Mouse (Mus musculus) MEL (cell line): ENCODE results near the gene Zfp652. TPM values are rescaled to one million over a fixed set of nuclear protein-coding genes. Genes with fewer than 3 reads are reported as not detected.

Experiments used
- DNase-seq: peaks from one replicate; pipeline ENCODE4 v3.0.0; 2011; ENCODE audit warnings: low read depth, low spot score
- H3K27ac ChIP-seq: 2 replicates; pipeline ENCODE4 v1.5.1; 2012; ENCODE audit warnings: low read depth, mild to moderate bottlenecking, control low read depth, low read length, moderate library complexity; ENCODE audit not compliant: control insufficient read depth
- H3K27me3 ChIP-seq, 2 experiments: fragments of 150-350 bp in 1 of 2; sonication (generic) in 1 of 2; 2 replicates each; pipeline ENCODE4 v1.6.1; 2012; ENCODE audit warnings: low read length in 2 of 2, mild to moderate bottlenecking in 2 of 2, improper control_type of control experiment in 1 of 2, moderate library complexity in 1 of 2; ENCODE audit not compliant: insufficient read depth in 2 of 2, control insufficient read depth in 1 of 2
- H3K36me3 ChIP-seq, 2 experiments: 2 replicates each; pipeline ENCODE4 v1.6.1; 2012 to 2014; ENCODE audit warnings: low read length in 2 of 2, improper control_type of control experiment in 1 of 2, inconsistent platforms in 1 of 2, mild to moderate bottlenecking in 1 of 2; ENCODE audit not compliant: insufficient read depth in 2 of 2, control insufficient read depth in 1 of 2
- H3K4me1 ChIP-seq, 2 experiments: fragments of 150-350 bp in 1 of 2; sonication (generic) in 1 of 2; 2 replicates each; pipeline ENCODE4 v1.6.1; 2012; ENCODE audit warnings: low read length in 2 of 2, improper control_type of control experiment in 1 of 2, mild to moderate bottlenecking in 1 of 2; ENCODE audit not compliant: insufficient read depth in 2 of 2, control insufficient read depth in 1 of 2
- H3K4me3 ChIP-seq, 2 experiments: fragments of 150-350 bp in 1 of 2; sonication (generic) in 1 of 2; 2 replicates each; pipeline ENCODE4 v1.5.1; 2012; ENCODE audit warnings: low read depth in 2 of 2, low read length in 2 of 2, mild to moderate bottlenecking in 2 of 2, moderate library complexity in 2 of 2, control low read depth in 1 of 2, improper control_type of control experiment in 1 of 2; ENCODE audit not compliant: control insufficient read depth in 1 of 2, insufficient read depth in 1 of 2
- H3K79me2 ChIP-seq: 2 replicates; pipeline ENCODE4 v1.6.1; 2012; ENCODE audit warnings: mild to moderate bottlenecking, low read length, moderate library complexity; ENCODE audit not compliant: control insufficient read depth, poor library complexity, insufficient read depth
- H3K9ac ChIP-seq: 2 replicates; pipeline ENCODE4 v1.6.1; 2012; ENCODE audit warnings: low read depth, mild to moderate bottlenecking, control low read depth, low read length, moderate library complexity; ENCODE audit not compliant: control insufficient read depth, poor library complexity, severe bottlenecking
- H3K9me3 ChIP-seq: fragments of 150-350 bp; sonication (generic); replicated peaks from 2 replicates; pipeline ENCODE4 v1.6.1; 2012; ENCODE audit warnings: mild to moderate bottlenecking, low read length, improper control_type of control experiment, moderate library complexity; ENCODE audit not compliant: insufficient read depth
- BHLHE40 ChIP-seq: IDR thresholded peaks from 2 replicates; pipeline ENCODE4 v1.6.1; 2012; ENCODE audit warnings: low read depth, mild to moderate bottlenecking, inconsistent platforms, low read length, improper control_type of control experiment, borderline replicate concordance
- CHD2 ChIP-seq: IDR thresholded peaks from 2 replicates; pipeline ENCODE4 v1.6.1; 2011; ENCODE audit warnings: low read length, improper control_type of control experiment
- CTCF ChIP-seq, 3 experiments: IDR thresholded peaks in 2 of 3; conservative IDR thresholded peaks in 1 of 3; 2 replicates each; pipeline ENCODE4 v1.5.1; 2011 to 2012; ENCODE audit warnings: low read length in 3 of 3, low read depth in 2 of 3, mild to moderate bottlenecking in 2 of 3, improper control_type of control experiment in 1 of 3, inconsistent platforms in 1 of 3, mixed read lengths in 1 of 3, moderate library complexity in 1 of 3; ENCODE audit not compliant: control insufficient read depth in 1 of 3, insufficient read depth in 1 of 3, poor library complexity in 1 of 3, severe bottlenecking in 1 of 3
- ELF1 ChIP-seq: IDR thresholded peaks from 2 replicates; pipeline ENCODE4 v1.6.1; 2014; ENCODE audit warnings: low read depth, mild to moderate bottlenecking, inconsistent platforms, low read length, improper control_type of control experiment, moderate library complexity
- EP300 ChIP-seq, 2 experiments: IDR thresholded peaks; 2 replicates each; pipeline ENCODE4 v1.6.1; 2011; ENCODE audit warnings: improper control_type of control experiment in 2 of 2, low read length in 2 of 2, low read depth in 1 of 2, mild to moderate bottlenecking in 1 of 2
- ETS1 ChIP-seq: IDR thresholded peaks from 2 replicates; pipeline ENCODE4 v1.6.1; 2012; ENCODE audit warnings: low read depth, mild to moderate bottlenecking, inconsistent platforms, low read length, improper control_type of control experiment, moderate library complexity
- GABPA ChIP-seq: IDR thresholded peaks from 2 replicates; pipeline ENCODE4 v1.6.1; 2012; ENCODE audit warnings: low read depth, mild to moderate bottlenecking, inconsistent platforms, low read length, improper control_type of control experiment, moderate library complexity
- GATA1 ChIP-seq: IDR thresholded peaks from 2 replicates; pipeline ENCODE4 v1.6.1; 2011; ENCODE audit warnings: low read depth, low read length, improper control_type of control experiment
- HCFC1 ChIP-seq: IDR thresholded peaks from 2 replicates; pipeline ENCODE4 v1.6.1; 2012; ENCODE audit warnings: low read depth, mild to moderate bottlenecking, inconsistent platforms, low read length, improper control_type of control experiment, moderate library complexity
- KAT2A ChIP-seq: conservative IDR thresholded peaks from 2 replicates; pipeline ENCODE4 v1.6.1; 2012; ENCODE audit warnings: low read depth, low read length, improper control_type of control experiment, inconsistent platforms
- MAFK ChIP-seq: IDR thresholded peaks from 2 replicates; pipeline ENCODE4 v1.6.1; 2011; ENCODE audit warnings: low read depth, mild to moderate bottlenecking, low read length, improper control_type of control experiment, borderline replicate concordance
- MAZ ChIP-seq: IDR thresholded peaks from 2 replicates; pipeline ENCODE4 v1.6.1; 2012; ENCODE audit warnings: low read depth, mild to moderate bottlenecking, inconsistent platforms, low read length, improper control_type of control experiment
- MEF2A ChIP-seq: IDR thresholded peaks from 2 replicates; pipeline ENCODE4 v1.6.1; 2014; ENCODE audit warnings: low read depth, mild to moderate bottlenecking, inconsistent platforms, low read length, improper control_type of control experiment; ENCODE audit not compliant: poor library complexity, insufficient replicate concordance, severe bottlenecking; ENCODE audit errors: extremely low read depth
- MXI1 ChIP-seq: IDR thresholded peaks from 2 replicates; pipeline ENCODE4 v1.6.1; 2011; ENCODE audit warnings: mild to moderate bottlenecking, low read depth, low read length, improper control_type of control experiment
- MYB ChIP-seq: IDR thresholded peaks from 2 replicates; pipeline ENCODE4 v1.6.1; 2011; ENCODE audit warnings: mild to moderate bottlenecking, low read depth, low read length, improper control_type of control experiment
- NELFE ChIP-seq: IDR thresholded peaks from 2 replicates; pipeline ENCODE4 v1.6.1; 2011; ENCODE audit warnings: low read depth, low read length, improper control_type of control experiment
- NRF1 ChIP-seq: IDR thresholded peaks from 2 replicates; pipeline ENCODE4 v1.6.1; 2014; ENCODE audit warnings: low read depth, mild to moderate bottlenecking, inconsistent platforms, low read length, improper control_type of control experiment, moderate library complexity; ENCODE audit not compliant: poor library complexity, insufficient read depth, severe bottlenecking
- POLR2AphosphoS5 ChIP-seq: IDR thresholded peaks from 2 replicates; pipeline ENCODE4 v1.6.1; 2012; ENCODE audit warnings: low read depth, borderline replicate concordance, mild to moderate bottlenecking, inconsistent platforms, low read length, moderate library complexity, mixed read lengths
- RAD21 ChIP-seq: IDR thresholded peaks from 2 replicates; pipeline ENCODE4 v1.6.1; 2011; ENCODE audit warnings: mild to moderate bottlenecking, low read depth, low read length, improper control_type of control experiment
- RCOR1 ChIP-seq: IDR thresholded peaks from 2 replicates; pipeline ENCODE4 v1.6.1; 2012; ENCODE audit warnings: low read depth, mild to moderate bottlenecking, inconsistent platforms, low read length, improper control_type of control experiment
- SMC3 ChIP-seq: IDR thresholded peaks from 2 replicates; pipeline ENCODE4 v1.6.1; 2011; ENCODE audit warnings: low read depth, low read length, improper control_type of control experiment
- TBP ChIP-seq: IDR thresholded peaks from 2 replicates; pipeline ENCODE4 v1.8.0; 2011; ENCODE audit warnings: low read depth, low read length, improper control_type of control experiment
- UBTF ChIP-seq: IDR thresholded peaks from 2 replicates; pipeline ENCODE4 v1.6.1; 2012; ENCODE audit warnings: low read depth, mild to moderate bottlenecking, inconsistent platforms, low read length, improper control_type of control experiment, moderate library complexity, borderline replicate concordance; ENCODE audit not compliant: insufficient read depth
- USF2 ChIP-seq, 2 experiments: IDR thresholded peaks; 2 replicates each; pipeline ENCODE4 v1.6.1; 2011 to 2012; ENCODE audit warnings: improper control_type of control experiment in 2 of 2, low read length in 2 of 2, borderline replicate concordance in 1 of 2, inconsistent platforms in 1 of 2, low read depth in 1 of 2, mild to moderate bottlenecking in 1 of 2; ENCODE audit not compliant: insufficient read depth in 1 of 2
- ZC3H11A ChIP-seq: IDR thresholded peaks from 2 replicates; pipeline ENCODE4 v1.6.1; 2012; ENCODE audit warnings: low read depth, mild to moderate bottlenecking, inconsistent platforms, low read length, improper control_type of control experiment
- ZKSCAN1 ChIP-seq: IDR thresholded peaks from 2 replicates; pipeline ENCODE4 v1.6.1; 2012; ENCODE audit warnings: low read depth, mild to moderate bottlenecking, inconsistent platforms, low read length, improper control_type of control experiment, moderate library complexity
- ZMIZ1 ChIP-seq: IDR thresholded peaks from 2 replicates; pipeline ENCODE4 v1.6.1; 2012; ENCODE audit warnings: low read depth, mild to moderate bottlenecking, inconsistent platforms, low read length, improper control_type of control experiment, moderate library complexity
- ZNF384 ChIP-seq: IDR thresholded peaks from 2 replicates; pipeline ENCODE4 v1.6.1; 2012; ENCODE audit warnings: low read depth, mild to moderate bottlenecking, inconsistent platforms, low read length, improper control_type of control experiment
- polyA plus RNA-seq, 2 experiments: library from polyadenylated mRNA; stranded (reverse) in 1 of 2; unstranded in 1 of 2; fragments of >175 nt in 1 of 2; fragments of >200 nt in 1 of 2; gene quantifications; 2 replicates each; pipeline versions ENCODE4 v1.2.1 to v1.2.4; 2012; ENCODE audit warnings: low replicate concordance in 2 of 2, low read depth in 1 of 2; ENCODE audit not compliant: insufficient read length in 2 of 2, insufficient read depth in 1 of 2, missing spikeins in 1 of 2
- total RNA-seq: library from RNA; depleted of rRNA; stranded (reverse); fragments of 300-350 nt; gene quantifications from 2 replicates; pipeline ENCODE4 v1.2.3, GENCODE M21; 2012

Gene Zfp652
- total and polyA plus RNA-seq, 3 experiments: 19.3 to 38.5 (median 31.8) TPM

DNA sequence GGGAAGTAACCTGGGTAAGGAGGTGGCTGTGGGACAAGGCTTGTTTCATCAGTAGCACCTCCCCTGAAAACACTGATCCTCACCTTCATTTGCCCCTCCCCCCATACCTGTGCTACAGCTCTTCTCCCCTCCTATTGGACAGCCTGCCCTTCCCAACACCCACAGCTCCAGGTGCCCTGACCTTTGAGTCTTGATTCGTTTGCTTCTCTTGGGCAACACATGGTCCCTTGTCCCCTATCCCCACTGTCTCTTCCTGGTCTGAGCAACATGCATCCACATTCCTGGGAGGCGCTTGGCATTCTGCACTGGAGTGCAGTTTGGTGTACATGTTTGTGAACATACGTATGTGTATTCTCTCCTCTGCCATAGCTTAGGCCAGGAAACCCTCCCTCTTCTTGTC, 29.5 kb upstream of the Zfp652 start:
- Histone ChIP-seq H3K9me3 (no peaks in the 10 kb centered on the region), H3K9ac (no peak overlapping the region), H3K27me3 (no peaks in the 10 kb centered on the region)
- TF ChIP-seq ZC3H11A (no peak), RAD21 (no peak), MYB (no peak), TBP (no peak), ELF1 (no peak), UBTF (no peak), ETS1 (no peak), MAZ (no peak), KAT2A (no peak), BHLHE40 (no peak), NELFE (no peak), MAFK (no peak), MEF2A (no peak)
- TF ChIP-seq, all 39 proteins: peak for 0
- Histone ChIP-seq H3K4me1 (peaks cover 2 to 12% of the 10 kb centered on the region in 2 experiments; a peak in 2 of 4 replicates), H3K79me2 (no peaks in the 10 kb centered on the region), H3K36me3 (peaks cover 6 to 9% of the 10 kb centered on the region in 2 experiments), H3K27ac (no peak overlapping the region), H3K4me3 (no peak overlapping the region)
- DNase-seq: no peak

DNA sequence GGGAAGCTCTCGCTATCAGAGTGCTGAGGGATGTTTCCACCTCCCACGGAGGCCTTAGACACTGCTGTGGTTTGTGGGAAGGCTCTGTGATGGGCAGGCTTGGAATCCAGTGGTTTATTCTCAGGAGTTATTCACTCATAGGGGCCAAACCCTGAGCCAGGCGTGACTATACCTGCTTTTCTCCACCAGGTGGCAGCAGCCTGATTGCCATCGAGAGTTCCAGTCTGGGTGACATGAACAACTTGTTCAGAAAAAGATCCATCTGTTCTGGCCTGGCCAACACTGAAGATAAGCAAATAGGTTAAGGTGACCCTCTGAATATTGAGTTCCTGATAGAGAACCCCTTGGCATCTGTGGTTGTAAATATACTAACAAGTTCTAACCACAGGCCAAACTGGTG, 26.4 kb upstream of the Zfp652 start:
- H3K4me1 ChIP-seq: peaks cover 5 to 35% of the 10 kb centered on the region in 2 experiments; a peak in 3 of 4 replicates
- H3K27me3 ChIP-seq: no peaks in the 10 kb centered on the region
- no peaks in the 10 kb centered on the region for H3K9me3 ChIP-seq
- H3K4me3 ChIP-seq: no peak overlapping the region
- peaks cover 0 to 18% of the 10 kb centered on the region in 2 experiments; a peak in 2 of 4 replicates for H3K36me3 ChIP-seq
- DNase-seq: peak; percentile 91
- H3K9ac ChIP-seq: no peak overlapping the region
- H3K27ac ChIP-seq: no peak overlapping the region
- H3K79me2 ChIP-seq: no peaks in the 10 kb centered on the region; the same call in 1 of the 2 replicates
- 0 out of 4 replicates have a peak, but pooled peaks of 1 of the 2 experiments have one; percentile 5 for TF ChIP-seq EP300 (IDR thresholded peaks at IDR 0.05; ENCODE audit: low read depth in 1 of 2, low read length in 2 of 2)
- TF ChIP-seq CHD2: no peak
- TF ChIP-seq GABPA: no peak
- TF ChIP-seq BHLHE40: 0 out of 2 replicates have a peak, but pooled peaks have one; percentile 34
- no peak for TF ChIP-seq KAT2A
- peak; percentile 53 for TF ChIP-seq MXI1
- TF ChIP-seq SMC3: peak; percentile 100
- TF ChIP-seq ZKSCAN1: no peak
- peak; percentile 28; the same call in 1 of the 2 replicates for TF ChIP-seq ELF1
- no peak for TF ChIP-seq RCOR1
- no peak for TF ChIP-seq USF2 (IDR thresholded peaks at IDR 0.05; ENCODE audit: borderline replicate concordance in 1 of 2, insufficient read depth in 1 of 2, low read depth in 1 of 2, low read length in 2 of 2)
- peak; percentile 97 to 100 (median 98) for TF ChIP-seq CTCF (IDR thresholded peaks at IDR 0.05 in 2 of 3, conservative IDR thresholded peaks at IDR 0.05 in 1 of 3; ENCODE audit: control insufficient read depth in 1 of 3, insufficient read depth in 1 of 3, low read depth in 2 of 3, low read length in 3 of 3, poor library complexity in 1 of 3, severe bottlenecking in 1 of 3)
- TF ChIP-seq UBTF: no peak
- TF ChIP-seq RAD21: no peak; the same call in none of the 2 replicates
- TF ChIP-seq POLR2AphosphoS5: no peak
- peak; percentile 59; the same call in 1 of the 2 replicates for TF ChIP-seq MAZ
- no peak for TF ChIP-seq NELFE
- TF ChIP-seq HCFC1: peak; percentile 44; the same call in 1 of the 2 replicates
- no peak; the same call in 1 of the 2 replicates for TF ChIP-seq ETS1
- TF ChIP-seq ZNF384: 0 out of 2 replicates have a peak, but pooled peaks have one; percentile 54
- TF ChIP-seq GATA1: peak; percentile 58; the same call in 1 of the 2 replicates
- no peak for TF ChIP-seq NRF1
- no peak for TF ChIP-seq MYB
- no peak for TF ChIP-seq ZMIZ1
